Mouse (Mus musculus) ovary, postnatal 10 days (tissue): ENCODE results near the gene Rgs9bp.
"Not testable (repeated sequence)": the region's sequence is repeated elsewhere in the genome, so short reads cannot be mapped to it uniquely, and the experiment has no call there.

ENCODE experiments used
- DNase-seq: peaks from one replicate; pipeline ENCODE4 v3.0.0; 2022; ENCODE audit warnings: low spot score

Gene Rgs9bp

GRCm38 (mm10) chr7:35583476-35584025 lies 1.8 kb downstream of the Rgs9bp start:
- DNase-seq = no peak

DNA sequence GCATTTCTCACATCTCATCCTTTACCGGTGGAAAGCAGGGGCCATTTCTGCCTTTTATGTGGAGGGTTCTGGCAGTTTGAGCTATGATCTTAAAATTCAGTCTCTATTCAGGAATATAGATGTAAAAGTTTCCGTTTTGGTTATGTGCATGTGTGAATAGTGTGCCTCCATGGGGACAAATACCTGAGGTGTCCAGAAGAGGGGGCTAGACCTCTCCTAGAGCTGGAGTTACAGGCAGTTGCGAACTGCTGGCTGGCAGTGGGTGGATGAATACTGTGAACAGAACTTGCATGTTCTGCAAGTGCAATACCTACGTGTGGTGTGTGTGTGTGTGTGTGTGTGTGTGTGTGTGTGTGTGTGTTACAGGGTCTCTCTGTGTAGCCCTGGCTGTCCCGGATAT lies 2.7 kb downstream of the Rgs9bp start:
- DNase-seq = no peak

GRCm38 (mm10) chr7:35579849-35580248 lies 5.5 kb downstream of the Rgs9bp start:
- no peak for DNase-seq

DNA sequence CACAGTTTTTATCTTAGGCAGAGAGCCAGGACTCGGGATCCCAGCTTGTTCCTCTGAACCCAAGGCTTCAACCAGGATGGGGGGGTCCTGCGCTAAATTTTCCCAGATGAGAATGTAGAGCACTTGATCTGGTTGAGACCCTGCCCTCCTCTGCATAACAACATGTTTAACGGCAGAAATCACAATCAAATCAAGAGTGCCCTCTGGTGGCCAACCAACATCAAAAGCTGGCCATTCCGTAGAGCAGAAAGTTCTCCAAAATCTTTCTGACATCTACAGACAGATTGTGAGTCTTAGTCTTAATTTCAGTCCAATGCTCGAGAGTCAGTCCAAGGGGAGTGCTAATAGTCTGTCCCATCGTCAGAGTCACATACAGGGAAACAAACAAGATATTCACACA lies 14.5 kb downstream of the Rgs9bp start:
- not testable (repeated sequence) for DNase-seq

DNA sequence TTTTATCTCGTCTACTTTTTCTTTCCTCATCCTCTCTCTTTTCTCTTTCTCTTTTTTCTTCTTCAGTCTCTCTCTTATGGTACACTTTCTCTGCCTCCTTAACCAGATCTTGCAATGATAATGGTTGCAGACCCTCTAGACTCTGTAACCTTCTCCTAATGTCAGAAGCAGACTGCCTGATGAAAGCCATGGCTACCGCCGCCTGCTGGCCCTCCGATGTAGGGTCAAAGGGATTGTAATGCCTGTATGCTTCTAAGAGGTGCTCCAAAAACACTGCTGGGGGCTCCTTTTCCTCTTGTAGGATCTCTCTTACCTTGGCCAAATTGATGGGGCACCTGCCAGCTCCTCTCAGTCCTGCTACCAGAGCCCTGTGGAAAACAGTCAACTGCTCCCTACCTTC lies 15.7 kb downstream of the Rgs9bp start:
- DNase-seq = not testable (repeated sequence)

GRCm38 (mm10) chr7:35565965-35566364 lies 19.4 kb downstream of the Rgs9bp start:
- DNase-seq = not testable (repeated sequence)

DNA sequence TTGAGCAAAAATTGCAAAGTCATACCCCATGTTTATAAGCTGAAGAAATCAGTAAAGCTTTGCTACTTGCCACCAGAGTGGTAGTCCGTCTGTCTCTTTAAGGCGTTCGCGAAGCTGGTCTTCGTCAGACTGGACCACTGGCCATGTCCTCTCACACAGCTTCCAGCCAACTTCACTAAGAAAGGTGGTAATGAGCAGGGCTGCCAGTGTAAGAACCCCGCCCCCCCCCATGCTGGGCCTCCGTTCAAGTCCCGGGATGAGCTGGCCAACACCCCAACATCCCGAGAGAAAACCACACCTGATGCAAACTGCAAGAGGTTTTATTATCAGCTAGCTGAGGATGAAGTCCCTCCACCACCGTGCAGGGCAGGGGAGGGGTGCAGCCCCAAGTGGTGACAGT lies 20.5 kb downstream of the Rgs9bp start:
- DNase-seq = not testable (repeated sequence)

DNA sequence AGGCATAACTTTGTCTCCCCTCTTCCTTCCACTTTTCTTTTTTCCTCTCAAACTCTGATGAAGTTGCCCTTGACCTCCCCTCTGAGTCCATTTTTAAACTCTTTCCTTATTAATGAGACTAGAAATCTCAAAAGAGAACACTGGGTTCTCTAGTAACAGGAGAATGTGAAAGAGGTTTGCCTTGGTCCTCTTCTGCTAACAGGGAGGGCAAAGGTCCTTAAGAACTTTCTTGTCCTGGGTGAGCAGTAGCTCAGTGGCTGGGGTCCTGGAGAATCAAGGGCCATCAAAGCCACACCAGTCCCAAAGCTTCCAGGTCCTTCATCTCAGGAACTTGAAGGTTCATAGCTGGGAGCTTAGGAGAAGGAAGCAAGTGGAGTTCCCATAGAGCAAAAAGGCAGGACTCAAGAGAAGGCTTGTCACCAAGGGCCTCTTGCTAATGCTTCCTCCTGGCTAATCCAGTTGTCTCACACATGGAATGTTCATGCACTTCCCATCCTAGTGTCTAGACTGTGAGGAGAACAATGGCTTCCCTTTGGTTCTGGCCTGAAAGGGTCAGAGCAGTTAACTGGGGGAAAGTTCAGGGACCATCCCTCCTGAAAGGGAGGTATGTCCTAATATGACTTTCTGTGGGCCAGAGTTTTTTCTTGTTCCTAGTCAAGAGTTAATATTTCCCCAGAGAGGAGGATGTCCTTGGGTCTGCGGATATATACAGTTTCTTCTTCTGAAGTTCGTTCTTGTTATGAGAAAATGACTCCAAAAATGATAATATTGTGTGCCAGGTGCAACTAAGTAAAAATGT lies 21.1 kb downstream of the Rgs9bp start:
- no peak for DNase-seq

DNA sequence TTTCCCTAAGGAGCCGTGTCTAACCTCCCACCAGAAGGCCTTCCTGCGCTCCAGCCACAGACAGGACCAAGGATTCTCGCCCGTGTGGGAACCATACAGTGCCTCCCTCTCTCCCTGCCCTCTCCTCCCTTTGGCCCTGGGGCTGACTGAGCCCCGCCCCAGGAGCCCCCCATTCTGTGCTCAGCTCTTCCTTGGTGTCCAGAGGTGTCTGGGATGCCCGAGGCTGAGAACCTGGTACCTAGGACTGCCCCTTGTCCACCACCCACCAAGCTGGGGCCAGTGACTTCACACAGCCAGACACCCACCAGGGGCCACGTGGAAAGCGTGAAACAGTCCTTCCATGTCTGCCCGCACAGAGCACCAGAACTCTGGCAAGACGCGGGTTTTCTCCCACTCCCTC lies 22.3 kb downstream of the Rgs9bp start:
- DNase-seq = no peak

GRCm38 (mm10) chr7:35559838-35560237 lies 25.5 kb downstream of the Rgs9bp start:
- no peak for DNase-seq

DNA sequence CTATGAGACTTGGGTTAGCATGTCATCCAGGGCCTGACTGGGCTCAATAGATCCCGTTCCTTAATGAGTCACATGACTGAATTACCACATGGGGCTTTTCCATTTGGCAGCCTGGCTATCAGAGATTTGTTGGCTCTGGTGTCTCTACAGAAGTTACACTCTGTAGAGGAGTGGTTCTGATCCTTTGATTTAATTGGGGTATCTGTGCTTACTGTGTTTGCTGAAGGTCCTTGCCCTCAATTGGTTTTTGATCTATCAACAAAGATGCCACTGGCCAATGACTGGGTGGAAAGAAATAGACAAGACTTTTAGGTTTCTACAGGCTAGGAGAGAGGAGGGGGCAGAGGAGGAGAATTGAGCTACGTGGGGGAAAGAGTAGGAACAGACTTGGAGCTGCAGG lies 26.7 kb downstream of the Rgs9bp start:
- no peak for DNase-seq

DNA sequence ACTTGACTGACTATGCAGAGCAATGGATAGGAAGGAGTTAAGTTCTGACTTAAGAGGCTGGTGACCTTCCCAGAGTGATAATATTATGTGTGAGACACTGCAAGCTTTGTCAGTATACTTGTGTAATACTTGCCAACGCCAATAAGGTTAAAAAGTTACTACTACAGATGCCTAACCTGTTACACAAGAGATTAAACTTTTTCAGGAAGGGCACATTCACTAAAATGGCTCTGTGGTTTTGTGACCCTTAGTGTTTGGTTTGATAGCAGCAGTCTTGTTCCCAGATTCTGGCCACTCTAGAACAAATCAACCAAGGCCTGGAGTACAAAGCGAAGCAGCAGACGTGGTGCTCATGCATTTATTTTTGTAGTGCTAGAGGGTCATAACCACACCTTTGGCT lies 27.8 kb downstream of the Rgs9bp start:
- no peak for DNase-seq

GRCm38 (mm10) chr7:35556905-35557304 lies 28.5 kb downstream of the Rgs9bp start:
- no peak for DNase-seq

GRCm38 (mm10) chr7:35556205-35556603 lies 29.2 kb downstream of the Rgs9bp start, which contains the start of gene Nudt19:
Gene Nudt19 (minus strand): TSS chr7:35556304.
- no peak for DNase-seq

DNA sequence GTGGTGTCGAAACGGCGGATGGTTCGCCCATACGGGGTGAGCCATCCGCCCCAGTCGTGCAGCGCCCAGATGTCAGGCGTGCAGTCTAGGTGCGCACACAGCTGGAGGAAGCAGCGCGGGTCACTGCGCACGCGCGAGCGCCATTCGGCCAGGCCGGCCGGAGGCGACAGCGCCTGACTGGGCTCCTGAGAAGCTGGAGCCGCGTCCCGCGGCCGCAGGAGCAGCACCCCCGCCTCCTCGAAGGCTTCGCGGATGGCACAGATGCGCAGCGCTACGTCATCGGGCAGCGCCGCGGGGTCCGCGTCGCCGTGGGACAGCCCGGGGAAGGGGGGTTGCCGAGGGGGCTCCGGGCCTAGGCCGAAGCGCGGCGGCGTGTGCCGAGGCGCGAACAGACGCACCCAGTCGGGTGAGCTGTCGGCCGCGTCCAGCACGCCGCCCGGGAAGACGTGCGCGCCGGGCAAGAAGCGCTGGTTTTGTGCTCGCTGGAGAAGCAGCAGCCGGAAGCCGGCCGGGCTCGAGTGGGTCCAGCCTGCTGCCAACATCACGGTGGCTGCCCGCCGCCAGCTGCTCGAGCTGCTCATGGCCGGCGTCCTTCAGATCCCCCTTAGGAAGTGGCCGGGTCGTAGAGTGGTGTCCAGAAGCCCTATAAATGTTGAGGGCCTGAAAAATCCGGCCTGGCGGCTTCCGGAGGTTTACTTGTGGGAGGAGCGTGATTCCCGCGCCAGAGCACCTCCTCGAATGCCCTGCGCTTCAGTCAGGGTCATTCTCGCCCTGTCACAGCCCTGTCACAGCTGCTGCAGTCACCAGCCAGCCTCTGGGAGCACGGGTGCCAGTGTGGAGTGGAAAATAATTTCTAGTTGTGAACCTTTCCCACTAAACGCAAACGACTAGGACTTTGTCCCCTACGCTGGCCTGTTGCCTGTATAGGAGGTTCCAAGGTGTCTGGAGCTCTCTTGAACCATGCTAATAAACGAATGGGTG lies 29.9 kb downstream of the Rgs9bp start:
- peak; percentile 80 for DNase-seq

DNA sequence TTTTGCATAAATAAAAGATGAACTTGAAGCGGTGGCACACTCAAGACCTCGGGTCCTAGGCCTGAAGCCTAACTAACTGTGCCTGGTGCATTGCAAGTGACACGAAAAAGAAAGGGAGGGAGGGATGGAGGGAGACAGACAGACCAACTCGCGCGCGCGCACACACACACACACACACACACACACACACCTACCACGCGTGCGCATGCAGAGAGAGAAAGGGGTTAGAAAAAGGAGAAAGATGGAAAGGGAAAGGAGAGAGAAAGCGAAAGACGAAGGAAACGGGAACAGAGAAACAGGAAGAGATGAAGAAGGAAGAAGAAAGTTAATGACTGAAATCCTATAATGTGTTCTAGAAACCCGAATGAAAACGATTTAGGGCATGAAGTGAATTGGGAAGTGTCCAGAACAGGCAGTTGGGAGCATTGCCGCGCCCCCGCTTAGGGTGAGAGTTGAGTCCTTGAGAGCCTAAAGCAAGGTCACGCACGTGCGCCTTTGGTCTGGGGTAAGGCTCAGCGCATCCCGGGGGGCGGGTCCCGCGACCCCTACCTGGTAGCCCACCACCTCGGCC lies 30.7 kb downstream of the Rgs9bp start:
- DNase-seq = no peak

DNA sequence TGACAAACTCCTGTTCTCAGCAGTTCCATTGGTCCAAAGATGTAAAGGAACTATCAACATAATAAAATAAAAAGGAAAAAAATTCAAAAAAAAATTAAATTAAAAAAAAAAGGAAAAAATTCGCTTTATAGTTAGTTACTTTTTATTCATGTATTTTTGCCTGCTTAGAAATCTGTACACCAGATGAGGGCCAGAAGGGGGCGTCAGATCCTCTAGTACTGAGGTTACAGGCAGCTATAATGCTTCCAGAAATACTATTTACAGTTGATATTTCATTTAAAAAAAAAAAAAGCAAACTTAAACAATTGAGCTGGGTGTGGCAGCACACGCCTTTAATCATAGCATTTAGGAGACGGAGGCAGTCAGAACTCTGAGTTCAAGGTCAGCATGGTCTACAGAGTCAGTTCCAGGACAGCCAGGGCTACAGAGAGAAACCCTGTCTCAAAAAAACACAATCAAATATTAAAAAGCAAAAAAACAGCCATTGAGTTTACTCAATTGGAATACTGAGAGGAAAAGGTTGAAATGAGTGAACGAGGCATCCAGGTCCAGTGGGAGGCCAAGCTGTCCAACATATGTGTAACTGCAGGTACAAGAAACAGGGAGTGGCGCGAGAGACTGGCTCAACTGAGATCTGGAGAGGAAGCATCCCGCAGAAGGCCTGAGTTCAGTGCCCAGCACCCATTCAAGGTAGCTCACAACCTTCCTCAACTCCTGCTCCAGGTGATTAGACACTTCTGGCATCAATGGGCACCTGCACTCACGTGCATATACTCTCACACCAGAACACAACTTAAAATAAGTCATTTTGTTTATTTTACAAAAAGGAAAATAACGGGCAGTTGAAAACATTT lies 31.4 kb downstream of the Rgs9bp start:
- no peak for DNase-seq

GRCm38 (mm10) chr7:35545881-35546280 lies 39.5 kb downstream of the Rgs9bp start:
- DNase-seq = no peak

- DNase-seq = no peak
Measured at GRCm38 (mm10) chr7:35537562-35537961, 47.8 kb downstream of the Rgs9bp start, which contains the start of gene Tdrd12. Gene Tdrd12 (minus strand): TSS chr7:35537745.

DNA sequence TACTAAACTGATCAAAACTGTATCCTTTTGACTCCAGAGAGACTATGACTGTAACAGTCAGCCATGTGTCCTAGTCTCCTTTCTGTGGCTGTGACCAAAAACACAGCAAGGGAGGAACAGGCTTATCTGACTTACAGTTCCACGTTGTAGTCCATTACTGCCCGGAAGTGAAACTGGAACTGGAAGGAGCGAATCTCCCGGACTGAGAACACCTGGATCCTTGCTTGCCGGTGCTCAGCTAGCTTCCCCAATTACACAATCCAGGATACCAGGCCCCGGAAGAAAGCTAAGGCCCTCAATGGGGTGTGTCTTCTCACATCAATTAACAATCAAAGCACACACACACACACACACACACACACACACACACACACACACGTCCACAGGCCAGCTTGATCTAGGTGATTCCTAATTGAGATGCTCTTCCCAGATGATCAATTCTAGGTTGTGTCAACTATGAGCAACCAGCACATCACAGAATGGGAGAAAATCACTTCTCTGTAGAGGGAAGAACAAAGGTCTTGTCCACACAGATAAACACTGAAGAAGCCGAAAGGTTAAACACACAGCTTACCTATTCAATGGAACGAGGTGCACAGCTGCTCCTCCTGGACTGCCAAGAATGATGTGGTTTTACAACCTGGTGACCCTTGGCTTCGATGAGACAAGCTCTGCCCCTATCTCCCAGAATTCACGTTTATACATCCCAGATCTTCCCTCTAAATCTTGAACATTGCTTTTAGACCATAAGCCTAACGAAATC lies 49.5 kb downstream of the Rgs9bp start:
- no peak for DNase-seq
